Mouse (Mus musculus): ENCODE results near the gene Fth1. TPM values are rescaled to one million over a fixed set of nuclear protein-coding genes. Genes with fewer than 3 reads are reported as not detected.

Gene Fth1
- polyA plus RNA-seq (2017; shearing (Covaris generic)): 2,025 TPM

GRCm38 (mm10) chr19:9980258-9980657, at the start of gene Fth1:
TSS of gene Fth1 (plus strand) at chr19:9980598.

GRCm38 (mm10) chr19:10001206-10001969, 21.0 kb downstream of the Fth1 start, which contains the start of the genes Best1 and Rab3il1:
TSS of gene Best1 (minus strand) at chr19:10001633.
TSS of gene Rab3il1 (plus strand) at chr19:10001669.

Other genes starting within 250 kb of the Fth1 start
- not detected for gene Scgb2a2, start 133.0 kb upstream of the Fth1 start, polyA plus RNA-seq (2017; shearing (Covaris generic))
- gene Incenp, start 81.0 kb upstream of the Fth1 start, polyA plus RNA-seq (2017; shearing (Covaris generic)): 59.5 TPM
- 0.26 TPM for gene Best1, start 21.0 kb downstream of the Fth1 start, polyA plus RNA-seq (2017; shearing (Covaris generic))
- 1.6 TPM for gene Rab3il1, start 21.1 kb downstream of the Fth1 start, polyA plus RNA-seq (2017; shearing (Covaris generic))
- not detected for gene Fads3, start 61.0 kb downstream of the Fth1 start, polyA plus RNA-seq (2017; shearing (Covaris generic))
- gene Fads2, start 121.1 kb downstream of the Fth1 start, polyA plus RNA-seq (2017; shearing (Covaris generic)): 0.60 TPM
- gene Fads1, start 202.3 kb downstream of the Fth1 start, polyA plus RNA-seq (2017; shearing (Covaris generic)): 11.5 TPM
- gene Tmem258, start 223.4 kb downstream of the Fth1 start, polyA plus RNA-seq (2017; shearing (Covaris generic)): 341 TPM
- 47.1 TPM for gene Fen1, start 223.6 kb downstream of the Fth1 start, polyA plus RNA-seq (2017; shearing (Covaris generic))